7 mouse cellular contexts compared by ENCODE assay signal in genomic region chr7:67372729-67373583, GRCm38 (mm10). TPM values are rescaled to one million over a fixed set of nuclear protein-coding genes. Genes with fewer than 3 reads are reported as not detected.
DNase-seq lines count a peak whose midpoint lies in the region; ATAC-seq and TF ChIP-seq lines count a peak whose summit lies in the region.

Mef2a (minus strand) TSS chr7:67372858.

- WGBS in embryonic facial prominence, embryonic 10.5 days, result under 1% methylated on average over 89 of the region's 89 CpGs
- WGBS in intestine, postnatal 0 days, result under 1% methylated on average over 85 of the region's 89 CpGs
- WGBS in midbrain, embryonic 12.5 days, result under 1% methylated on average over 81 of the region's 89 CpGs
- WGBS in small intestine, adult 2 months, result under 1% methylated on average over 89 of the region's 89 CpGs

- peak within 1 kb of the TSS; percentile 93 for H3K4me3 ChIP-seq in embryonic facial prominence, embryonic 10.5 days
- H3K4me3 ChIP-seq in intestine, postnatal 0 days (ENCODE audit: low read depth, low read length), result peak within 1 kb of the TSS; percentile 92
- H3K4me3 ChIP-seq in midbrain, embryonic 12.5 days, result peak within 1 kb of the TSS; percentile 92
- H3K4me3 ChIP-seq in small intestine, adult 2 months (ENCODE audit: low read depth, low read length), result peak within 1 kb of the TSS; percentile 90

- H3K4me1 ChIP-seq in embryonic facial prominence, embryonic 10.5 days, result peaks cover 23% of the 10 kb centered on the region
- H3K4me1 ChIP-seq in intestine, postnatal 0 days (replicated peaks; ENCODE audit: control insufficient read depth, insufficient read depth, low read length), result 0 out of 2 replicates have a peak, but pooled peaks cover 2% of the 10 kb centered on the region
- peaks cover 15% of the 10 kb centered on the region for H3K4me1 ChIP-seq in midbrain, embryonic 12.5 days
- 0 out of 2 replicates have a peak, but pooled peaks cover 5% of the 10 kb centered on the region for H3K4me1 ChIP-seq in small intestine, adult 2 months (ENCODE audit: control insufficient read depth, insufficient read depth, insufficient read length, low read length)

- DNase-seq in adrenal gland, postnatal 10 days, result peak; percentile 98
- peak; percentile 96 for DNase-seq in embryonic facial prominence, embryonic 10.5 days (ENCODE audit: low spot score)
- peak; percentile 68 for DNase-seq in gonadal fat pad, adult 2 months (ENCODE audit: low read depth)
- DNase-seq in left cerebral cortex, postnatal 4 days, result peak; percentile 97

- H3K36me3 ChIP-seq in embryonic facial prominence, embryonic 10.5 days (replicated peaks), result no peaks in the 10 kb centered on the region
- H3K36me3 ChIP-seq in intestine, postnatal 0 days (ENCODE audit: control insufficient read depth, insufficient read depth), result no peaks in the 10 kb centered on the region
- H3K36me3 ChIP-seq in midbrain, embryonic 12.5 days, result no peaks in the 10 kb centered on the region
- H3K36me3 ChIP-seq in small intestine, adult 2 months (ENCODE audit: control insufficient read depth, insufficient read depth, low read length), result no peaks in the 10 kb centered on the region

- TF ChIP-seq POLR2A in small intestine, adult 2 months (IDR thresholded peaks at IDR 0.05; ENCODE audit: low read depth, low read length), result peak; percentile 79

- H3K9me3 ChIP-seq in embryonic facial prominence, embryonic 10.5 days, result no peaks in the 10 kb centered on the region
- H3K9me3 ChIP-seq in intestine, postnatal 0 days (ENCODE audit: control insufficient read depth), result no peaks in the 10 kb centered on the region
- H3K9me3 ChIP-seq in midbrain, embryonic 12.5 days, result no peaks in the 10 kb centered on the region

- TF ChIP-seq CTCF in intestine, postnatal 0 days (IDR thresholded peaks at IDR 0.05; ENCODE audit: low read depth), result 0 out of 2 replicates have a peak, but pooled peaks have one; percentile 11
- no peak for TF ChIP-seq CTCF in small intestine, adult 2 months (IDR thresholded peaks at IDR 0.05; ENCODE audit: extremely low read depth, insufficient read length, insufficient replicate concordance, low read depth, low read length)

- peak within 1 kb of the TSS; percentile 99 for H3K27ac ChIP-seq in embryonic facial prominence, embryonic 10.5 days (replicated peaks)
- peak within 1 kb of the TSS; percentile 97 for H3K27ac ChIP-seq in intestine, postnatal 0 days (ENCODE audit: low read depth, low read length)
- H3K27ac ChIP-seq in midbrain, embryonic 12.5 days (replicated peaks), result peak within 1 kb of the TSS; percentile 98
- peak within 1 kb of the TSS; percentile 99 for H3K27ac ChIP-seq in small intestine, adult 2 months (ENCODE audit: insufficient read depth, low read depth, low read length)

- H3K9ac ChIP-seq in intestine, postnatal 0 days (ENCODE audit: low read depth, low read length), result peak within 1 kb of the TSS; percentile 99
- peak within 1 kb of the TSS; percentile 96 for H3K9ac ChIP-seq in midbrain, embryonic 12.5 days (replicated peaks)

- peaks cover 7% of the 10 kb centered on the region; the same call in 1 of the 2 replicates for H3K27me3 ChIP-seq in embryonic facial prominence, embryonic 10.5 days (replicated peaks; ENCODE audit: low read depth, poor library complexity, severe bottlenecking)
- no peaks in the 10 kb centered on the region for H3K27me3 ChIP-seq in intestine, postnatal 0 days (replicated peaks; ENCODE audit: control insufficient read depth, insufficient read depth, low read length)
- H3K27me3 ChIP-seq in midbrain, embryonic 12.5 days, result no peaks in the 10 kb centered on the region; the same call in 1 of the 2 replicates
- H3K27me3 ChIP-seq in small intestine, adult 2 months (ENCODE audit: control insufficient read depth, insufficient read depth, low read length), result no peaks in the 10 kb centered on the region

- peak within 1 kb of the TSS; percentile 81 for H3K4me2 ChIP-seq in intestine, postnatal 0 days (replicated peaks; ENCODE audit: low read depth)
- peak within 1 kb of the TSS; percentile 86 for H3K4me2 ChIP-seq in midbrain, embryonic 12.5 days (replicated peaks)

- intact Hi-C loops in left cerebral cortex, postnatal 4 days (cut with DNase I), result loop anchor here (5.0 kb wide), 1 partner anchor 249 kb away; no protein-coding TSS in a partner anchor

- peak; percentile 98 for ATAC-seq in intestine, postnatal 0 days
- ATAC-seq in midbrain, embryonic 12.5 days (ENCODE audit: low FRiP score, low read depth), result peak; percentile 94

RNA-seq across cellular contexts. Expression of gene Mef2a, which starts in this region (rescaled TPM):
- 10 to 100 TPM; 65.0 to 81.0 TPM for total RNA-seq in adrenal gland, postnatal 10 days (2021)
- 24.8 and 25.1 TPM in 2 replicates for polyA plus RNA-seq in embryonic facial prominence, embryonic 10.5 days (2016; fragmentation: Nextera tagmentation; extraction: Ambion mirVana)
- polyA plus RNA-seq in gonadal fat pad, adult 2 months (2012; rRNA removed), result 44.2 and 45.3 TPM in 2 replicates
- 18.3 and 19.9 TPM in 2 replicates for polyA plus RNA-seq in intestine, postnatal 0 days (2015; fragmentation: Nextera tagmentation; extraction: Ambion mirVana)
- total RNA-seq in left cerebral cortex, postnatal 4 days (2021), result 100 to 1,000 TPM; 115 to 119 TPM
- polyA plus RNA-seq in midbrain, embryonic 12.5 days (2016; fragmentation: Nextera tagmentation; extraction: Ambion mirVana), result 29.7 and 32.0 TPM in 2 replicates
- polyA plus RNA-seq in small intestine, adult 2 months (2012; rRNA removed), result 6.6 and 16.0 TPM in 2 replicates

Comparison
In these comparisons a context has a peak if more than half of its experiments do, and no peak if none do; other contexts are left out.
1. Peak in every context shown above with its lines: DNase-seq, ATAC-seq, H3K4me3 ChIP-seq and H3K27ac ChIP-seq.